Mouse (Mus musculus) hindbrain, embryonic 14.5 days (tissue): ENCODE results near the gene Ccnd3. TPM values are rescaled to one million over a fixed set of nuclear protein-coding genes. Genes with fewer than 3 reads are reported as not detected.

Experiments used
- ATAC-seq: fragments of 200-750 bp; cut with Nextera tagmentation; 2 replicates; pipeline ENCODE4 v1.8.0; 2017; ENCODE audit warnings: moderate number of reproducible peaks, mild to moderate bottlenecking, moderate TSS enrichment, moderate library complexity; ENCODE audit not compliant: low FRiP score
- DNase-seq: peaks from one replicate; pipeline ENCODE4 v3.0.0-alpha.2; 2015; ENCODE audit warnings: low spot score
- H3K27ac ChIP-seq: fragments of 300-500 bp; sonication (generic); 2 replicates; pipeline ENCODE4 v1.5.1; 2014; ENCODE audit warnings: mild to moderate bottlenecking, moderate library complexity
- H3K27me3 ChIP-seq: fragments of 300-500 bp; sonication (generic); 2 replicates; pipeline ENCODE4 v1.6.1; 2014; ENCODE audit warnings: mild to moderate bottlenecking, low read length, mixed read lengths; ENCODE audit not compliant: control insufficient read depth, insufficient read depth
- H3K36me3 ChIP-seq: fragments of 300-500 bp; sonication (generic); replicated peaks from 2 replicates; pipeline ENCODE4 v1.6.1; 2014; ENCODE audit not compliant: control insufficient read depth, insufficient read depth
- H3K4me1 ChIP-seq: fragments of 300-500 bp; sonication (generic); replicated peaks from 2 replicates; pipeline ENCODE4 v1.6.1; 2014; ENCODE audit warnings: antibody characterized with exemption, low read length, mixed read lengths; ENCODE audit not compliant: control insufficient read depth, insufficient read depth
- H3K4me2 ChIP-seq: fragments of 300-500 bp; sonication (generic); replicated peaks from 2 replicates; pipeline ENCODE4 v1.6.1; 2014; ENCODE audit warnings: mild to moderate bottlenecking, moderate library complexity
- H3K4me3 ChIP-seq: fragments of 300-500 bp; sonication (generic); replicated peaks from 2 replicates; pipeline ENCODE4 v1.5.1; 2014; ENCODE audit warnings: mild to moderate bottlenecking, low read length
- H3K9ac ChIP-seq: fragments of 300-500 bp; sonication (generic); 2 replicates; pipeline ENCODE4 v1.6.1; 2014
- H3K9me3 ChIP-seq: fragments of 300-500 bp; sonication (generic); 2 replicates; pipeline ENCODE4 v1.6.1; 2016; ENCODE audit warnings: low read length; ENCODE audit not compliant: control insufficient read depth
- WGBS: fragments of 180-500 bp; shearing (Covaris S2); extraction: QIAGEN DNeasy Blood & Tissue Kit; methylation state at CpG from one replicate; pipeline ENCODE4 v1.1.7; 2014; 5-methylcytosine and 5-hydroxymethylcytosine counted together
- polyA plus RNA-seq: library from polyadenylated mRNA; unstranded; fragments of >200 nt; fragmentation: Nextera tagmentation; extraction: Ambion mirVana; gene quantifications from 2 replicates; pipeline ENCODE4 v1.2.1, GENCODE M21; 2014

Gene Ccnd3
- polyA plus RNA-seq, 1 experiment from 2014 or later, result 80.3 TPM

GRCm38 (mm10) chr17:47593215-47593853 is 88.5 kb downstream of the Ccnd3 start:
- DNase-seq (peak; percentile 92), ATAC-seq (peak; percentile 91)
- Histone ChIP-seq H3K9me3 (no peaks in the 10 kb centered on the region), H3K9ac (peak overlapping the region; percentile 66), H3K4me2 (peak overlapping the region; percentile 91), H3K27ac (peak overlapping the region; percentile 83), H3K4me1 (peaks cover 34% of the 10 kb centered on the region), H3K36me3 (0 out of 2 replicates have a peak, but pooled peaks cover 3% of the 10 kb centered on the region), H3K4me3 (peak overlapping the region; percentile 57), H3K27me3 (no peaks in the 10 kb centered on the region)
- under 1% methylated on average over 55 of the region's 63 CpGs for WGBS

- H3K4me1 ChIP-seq, result peaks cover 34% of the 10 kb centered on the region
- H3K9me3 ChIP-seq, result no peaks in the 10 kb centered on the region
- DNase-seq (no peak), ATAC-seq (no peak)
- no peaks in the 10 kb centered on the region for H3K27me3 ChIP-seq
- H3K9ac ChIP-seq, result peak overlapping the region; percentile 66
- H3K36me3 ChIP-seq, result 0 out of 2 replicates have a peak, but pooled peaks cover 8% of the 10 kb centered on the region
- 0% methylated on average over 13 of the region's 13 CpGs for WGBS
- peak overlapping the region; percentile 83 for H3K27ac ChIP-seq
- peak overlapping the region; percentile 91 for H3K4me2 ChIP-seq
- H3K4me3 ChIP-seq, result peak overlapping the region; percentile 57
These were observed 89.0 kb downstream of the Ccnd3 start for GRCm38 (mm10) chr17:47593854-47594182.

GRCm38 (mm10) chr17:47594183-47594968 is 89.5 kb downstream of the Ccnd3 start:
- peak overlapping the region; percentile 57 for H3K4me3 ChIP-seq
- no peaks in the 10 kb centered on the region for H3K27me3 ChIP-seq
- peak overlapping the region; percentile 66 for H3K9ac ChIP-seq
- ATAC-seq, result no peak
- H3K27ac ChIP-seq, result peak overlapping the region; percentile 83
- DNase-seq, result no peak
- WGBS, result under 1% methylated on average over 43 of the region's 43 CpGs
- no peaks in the 10 kb centered on the region for H3K9me3 ChIP-seq
- H3K4me1 ChIP-seq, result peaks cover 34% of the 10 kb centered on the region
- peaks cover 13% of the 10 kb centered on the region for H3K36me3 ChIP-seq
- H3K4me2 ChIP-seq, result peak overlapping the region; percentile 91

- peak overlapping the region; percentile 66 for H3K9ac ChIP-seq
- DNase-seq, result no peak
- WGBS, result 2% methylated on average over 8 of the region's 9 CpGs
- peak overlapping the region; percentile 91 for H3K4me2 ChIP-seq
- peaks cover 18% of the 10 kb centered on the region for H3K36me3 ChIP-seq
- ATAC-seq, result no peak
- peak overlapping the region; percentile 83 for H3K27ac ChIP-seq
- H3K9me3 ChIP-seq, result no peaks in the 10 kb centered on the region
- H3K4me3 ChIP-seq, result peak overlapping the region; percentile 57
- no peaks in the 10 kb centered on the region for H3K27me3 ChIP-seq
- peaks cover 34% of the 10 kb centered on the region for H3K4me1 ChIP-seq
These were observed 90.1 kb downstream of the Ccnd3 start for GRCm38 (mm10) chr17:47594969-47595247.

- Histone ChIP-seq H3K27me3 (no peaks in the 10 kb centered on the region), H3K9ac (peak overlapping the region; percentile 66), H3K4me1 (peaks cover 34% of the 10 kb centered on the region), H3K4me3 (peak overlapping the region; percentile 57), H3K27ac (peak overlapping the region; percentile 83), H3K36me3 (peaks cover 24% of the 10 kb centered on the region), H3K4me2 (peak overlapping the region; percentile 91), H3K9me3 (no peaks in the 10 kb centered on the region)
- DNase-seq (peak; percentile 33), ATAC-seq (peak; percentile 28; the same call in 1 of the 2 replicates)
- WGBS, result under 1% methylated on average over 21 of the region's 21 CpGs
These were observed 90.7 kb downstream of the Ccnd3 start for GRCm38 (mm10) chr17:47595248-47596161.

GRCm38 (mm10) chr17:47596162-47596838 is 91.4 kb downstream of the Ccnd3 start:
- 30% methylated on average over 6 of the region's 6 CpGs for WGBS
- Histone ChIP-seq H3K36me3 (peaks cover 32% of the 10 kb centered on the region), H3K9me3 (no peaks in the 10 kb centered on the region), H3K9ac (peak overlapping the region; percentile 66; the same call in 1 of the 2 replicates), H3K4me1 (peaks cover 34% of the 10 kb centered on the region), H3K27me3 (no peaks in the 10 kb centered on the region), H3K27ac (peak overlapping the region; percentile 83), H3K4me2 (peak overlapping the region; percentile 91), H3K4me3 (peak overlapping the region; percentile 57; the same call in 1 of the 2 replicates)
- no peak for DNase-seq
- no peak for ATAC-seq

- H3K36me3 ChIP-seq, result peaks cover 37% of the 10 kb centered on the region
- H3K27ac ChIP-seq, result peak overlapping the region; percentile 83
- H3K4me1 ChIP-seq, result peaks cover 34% of the 10 kb centered on the region
- no peak overlapping the region for H3K4me3 ChIP-seq
- no peak overlapping the region; the same call in 1 of the 2 replicates for H3K9ac ChIP-seq
- 69% methylated on average over 5 of the region's 5 CpGs for WGBS
- DNase-seq (no peak), ATAC-seq (no peak)
- peak overlapping the region; percentile 91 for H3K4me2 ChIP-seq
- no peaks in the 10 kb centered on the region for H3K9me3 ChIP-seq
- no peaks in the 10 kb centered on the region for H3K27me3 ChIP-seq
These were observed 92.0 kb downstream of the Ccnd3 start for GRCm38 (mm10) chr17:47596839-47597164.

- Histone ChIP-seq H3K27me3 (no peaks in the 10 kb centered on the region), H3K4me1 (peaks cover 34% of the 10 kb centered on the region), H3K4me2 (peak overlapping the region; percentile 91), H3K36me3 (peaks cover 42% of the 10 kb centered on the region), H3K9ac (peak overlapping the region; percentile 13; the same call in 1 of the 2 replicates), H3K9me3 (no peaks in the 10 kb centered on the region), H3K4me3 (no peak overlapping the region), H3K27ac (no peak overlapping the region)
- WGBS, result 81% methylated on average over 13 of the region's 13 CpGs
- ATAC-seq (no peak), DNase-seq (no peak)
These were observed 92.4 kb downstream of the Ccnd3 start for GRCm38 (mm10) chr17:47597261-47597660.
